Mouse (Mus musculus) embryonic fibroblast, embryonic 13.5 days (primary cell): ENCODE results near the gene Cntnap2.

ENCODE experiments used
- CTCF ChIP-seq: IDR thresholded peaks from 2 replicates; pipeline ENCODE4 v1.5.1; 2011; ENCODE audit warnings: mild to moderate bottlenecking, control low read depth, low read length, moderate library complexity, borderline replicate concordance; ENCODE audit not compliant: insufficient read depth
- POLR2A ChIP-seq: IDR thresholded peaks from 2 replicates; pipeline ENCODE4 v1.6.1; 2011; ENCODE audit warnings: low read depth, mild to moderate bottlenecking, control low read depth, low read length, moderate library complexity

DNA sequence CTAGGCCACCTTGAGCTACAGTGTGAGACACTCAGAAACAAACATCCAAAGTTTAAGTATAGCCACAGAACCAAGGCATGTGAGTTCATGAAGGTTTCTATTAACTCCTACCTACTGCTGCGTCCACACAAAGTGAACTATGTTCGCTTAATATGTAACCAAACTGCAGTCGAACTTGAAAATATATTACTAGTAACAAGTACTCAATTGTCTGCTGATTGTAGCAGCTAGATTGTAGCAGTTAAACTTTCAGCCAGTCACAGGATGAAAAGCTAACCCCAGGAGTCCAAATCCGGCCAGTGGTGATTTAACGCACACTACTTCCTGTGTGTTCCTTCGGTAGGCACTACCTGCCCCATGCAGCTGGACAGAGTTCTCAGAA, 2282.3 kb downstream of the Cntnap2 start:
- no peak for TF ChIP-seq CTCF
- no peak for TF ChIP-seq POLR2A
